Mouse (Mus musculus): Measurements from ENCODE around the gene Pou5f1.

Gene Pou5f1

DNA sequence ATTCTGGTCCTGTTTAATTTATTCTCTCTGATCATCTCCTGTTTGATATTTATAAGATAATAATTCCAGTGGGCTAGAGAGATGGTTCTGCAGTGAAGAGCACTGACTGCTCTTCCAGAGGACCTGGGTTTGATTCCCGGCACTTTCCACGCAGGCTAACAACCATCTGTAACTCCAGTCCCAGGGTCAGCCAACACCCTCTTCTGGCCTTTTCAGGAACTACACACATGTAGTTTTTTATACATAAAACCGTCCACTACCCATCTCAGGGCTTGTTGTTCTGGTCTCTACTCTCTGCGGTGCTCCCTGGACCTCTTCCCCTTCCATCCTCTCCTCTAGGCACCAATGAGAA lies 44.3 kb downstream of the Pou5f1 start:
- no peak for DNase-seq (ENCODE audit: low spot score in 2 of 2)

DNA sequence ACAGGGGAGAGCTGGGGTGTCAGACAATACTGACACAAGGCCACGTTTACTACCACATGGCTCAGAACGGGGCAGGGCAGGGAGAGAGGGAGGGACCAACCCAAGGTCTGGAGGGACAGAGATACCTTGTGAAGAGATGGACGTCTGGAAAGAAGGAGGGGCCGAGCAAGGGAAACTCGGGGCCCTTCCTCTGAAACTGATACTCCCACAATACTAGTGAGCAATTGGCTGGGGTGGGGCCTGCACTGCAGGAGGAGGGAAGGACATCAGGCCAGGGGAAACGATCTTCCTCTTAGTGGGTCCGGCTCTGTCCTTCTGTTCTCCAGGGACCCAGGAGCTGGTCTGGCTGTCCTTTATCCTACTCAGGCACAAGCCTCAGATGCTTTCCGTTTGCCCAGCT lies 45.1 kb downstream of the Pou5f1 start:
- no peak for DNase-seq (ENCODE audit: low spot score in 2 of 2)

DNA sequence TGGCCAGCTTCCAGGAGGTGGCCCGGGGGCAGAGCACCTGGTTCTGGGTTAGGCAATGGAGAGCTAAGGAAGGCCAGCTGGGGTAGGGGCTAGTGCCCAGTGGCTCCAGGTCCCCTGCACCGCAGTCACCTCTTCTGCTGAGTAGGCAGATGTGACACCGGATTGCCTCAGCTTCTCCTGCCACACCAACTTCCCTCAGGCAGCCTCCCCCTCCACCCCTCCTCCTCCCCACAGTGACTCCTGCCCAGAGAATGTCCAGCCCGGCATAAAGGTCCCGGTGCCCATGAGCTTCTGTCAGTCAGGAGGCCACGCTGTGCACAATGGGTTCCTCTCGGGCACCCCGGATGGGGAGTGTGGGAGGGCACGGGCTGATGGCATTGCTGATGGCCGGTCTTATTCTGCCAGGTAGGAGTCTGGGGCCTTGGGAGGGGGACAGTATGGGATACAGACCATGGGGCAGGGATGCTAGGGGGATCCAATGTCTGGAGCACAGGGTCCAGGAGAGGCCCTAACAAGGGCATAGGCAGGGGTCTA lies 46.1 kb downstream of the Pou5f1 start, which contains the start of gene Cdsn:
Gene Cdsn, plus strand, starts transcription at position 248 of the 534 bp plus-strand sequence.
- no peak for DNase-seq (ENCODE audit: low spot score in 2 of 2)

DNA sequence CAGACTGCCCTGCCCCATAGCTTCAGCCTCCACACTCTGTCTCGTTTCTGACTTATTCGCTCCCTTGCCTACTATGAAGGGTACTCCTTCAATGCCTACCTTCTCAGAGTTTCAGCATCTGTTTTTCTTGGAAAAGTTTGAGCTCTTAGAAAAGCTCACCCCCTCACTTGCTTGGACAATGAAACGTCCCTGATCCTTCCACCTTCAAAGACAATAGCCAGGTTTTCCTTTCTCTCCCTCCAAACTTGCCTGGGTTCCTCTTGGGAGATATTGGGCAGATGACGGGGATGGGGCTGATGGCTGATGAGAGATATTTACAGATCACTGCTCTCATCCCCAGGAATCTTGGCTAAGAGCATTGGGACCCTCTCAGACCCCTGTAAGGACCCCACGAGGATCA lies 48.5 kb downstream of the Pou5f1 start:
- no peak for DNase-seq (ENCODE audit: low spot score in 2 of 2)

DNA sequence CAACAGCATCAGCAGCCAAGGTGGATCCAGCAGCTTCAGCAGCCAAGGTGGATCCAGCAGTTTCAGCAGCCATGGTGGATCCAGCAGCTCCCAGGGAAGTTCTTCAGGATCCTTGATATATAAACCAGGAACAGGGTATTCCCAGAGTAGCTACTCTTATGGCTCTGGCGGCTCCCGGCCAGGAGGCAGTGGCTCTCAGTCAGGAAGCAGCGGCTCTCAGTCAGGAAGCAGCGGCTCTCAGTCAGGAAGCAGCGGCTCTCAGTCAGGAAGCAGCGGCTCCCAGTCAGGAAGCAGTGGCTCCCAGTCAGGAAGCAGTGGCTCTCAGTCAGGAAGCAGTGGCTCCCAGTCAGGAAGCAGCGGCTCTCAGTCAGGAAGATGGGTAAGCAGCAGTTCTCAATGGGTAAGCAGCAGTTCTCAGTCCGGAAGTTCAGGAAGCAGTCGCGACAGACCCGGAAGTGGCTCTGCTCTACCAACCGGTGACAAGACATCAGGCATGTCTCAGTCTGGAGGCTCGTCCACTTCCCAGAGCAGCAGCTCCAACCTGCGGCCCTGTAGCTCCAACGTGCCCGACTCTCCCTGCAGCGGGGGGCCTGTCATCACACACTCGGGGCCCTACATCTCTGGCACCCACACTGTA lies 49.1 kb downstream of the Pou5f1 start:
- DNase-seq (ENCODE audit: low spot score in 2 of 2), result peak in 1 of 2 experiments; percentile 57

DNA sequence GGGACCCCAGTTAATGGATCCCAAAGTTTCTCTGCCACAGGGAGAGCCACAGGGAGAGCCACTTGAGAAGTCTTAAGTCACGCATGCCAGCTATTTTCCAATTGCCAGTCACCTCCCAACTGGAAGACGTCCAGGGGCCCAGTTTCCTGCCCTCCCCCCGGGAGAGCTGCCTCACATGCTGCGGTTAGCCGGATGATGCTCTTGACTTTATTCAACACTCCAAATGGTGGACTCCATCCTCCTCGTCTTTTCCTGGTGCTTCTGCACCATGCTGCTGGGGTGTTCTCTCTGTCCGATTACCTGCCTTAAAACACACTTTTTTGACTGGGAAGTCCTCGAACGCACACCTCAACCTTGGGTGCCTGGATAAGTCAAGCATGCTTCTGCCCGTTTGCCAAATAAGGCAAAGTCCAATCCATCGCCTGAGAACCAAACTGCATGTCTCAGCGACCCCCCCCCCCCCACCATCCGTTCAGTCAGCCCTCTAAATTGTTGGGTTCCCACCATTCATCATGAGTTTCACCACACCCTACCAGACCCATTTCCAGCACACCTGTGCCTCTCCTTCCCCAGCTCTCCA lies 50.5 kb downstream of the Pou5f1 start:
- peak in 1 of 2 experiments; percentile 57 for DNase-seq (ENCODE audit: low spot score in 2 of 2)

DNA sequence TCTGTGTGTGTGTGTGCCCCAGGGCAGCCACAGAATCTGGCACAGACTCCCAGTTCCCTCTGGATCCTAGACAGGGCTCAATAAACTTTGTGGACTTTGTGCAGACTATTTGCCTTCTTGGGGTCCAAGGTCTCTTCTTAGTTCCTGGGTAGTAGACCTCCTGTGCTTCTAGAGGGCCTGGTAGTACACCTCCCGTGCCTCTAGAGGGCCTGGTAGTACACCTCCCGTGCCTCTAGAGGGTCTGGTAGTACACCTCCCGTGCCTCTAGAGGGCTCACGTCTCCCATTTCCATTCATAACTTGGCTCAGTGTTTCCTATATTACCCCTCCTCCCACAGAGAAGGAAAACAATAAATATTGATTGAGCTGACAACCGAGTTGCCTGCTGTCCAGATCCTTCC lies 51.0 kb downstream of the Pou5f1 start:
- peak; percentile 37 to 65 for DNase-seq (ENCODE audit: low spot score in 2 of 2)

DNA sequence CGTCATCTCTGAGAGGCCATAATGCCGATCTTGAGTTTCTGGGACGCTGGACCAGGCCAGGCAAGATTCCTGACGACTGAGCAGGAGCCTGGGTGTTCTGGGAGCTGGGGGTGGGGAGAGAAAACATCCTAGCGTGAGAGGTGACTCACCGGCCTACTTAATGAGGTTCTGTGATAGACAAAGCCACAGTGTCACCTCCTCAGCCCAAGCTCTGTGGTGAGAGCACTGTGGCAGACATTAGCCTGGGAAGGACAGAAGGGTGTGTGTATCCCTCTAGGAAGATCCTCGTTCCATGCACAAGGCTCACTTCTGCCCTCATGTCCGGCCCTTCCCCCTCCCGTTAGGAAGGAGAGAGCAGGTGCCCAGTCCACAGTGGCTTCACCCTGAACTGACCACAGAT lies 51.5 kb downstream of the Pou5f1 start:
- DNase-seq (ENCODE audit: low spot score in 2 of 2), result peak in 1 of 2 experiments; percentile 52

DNA sequence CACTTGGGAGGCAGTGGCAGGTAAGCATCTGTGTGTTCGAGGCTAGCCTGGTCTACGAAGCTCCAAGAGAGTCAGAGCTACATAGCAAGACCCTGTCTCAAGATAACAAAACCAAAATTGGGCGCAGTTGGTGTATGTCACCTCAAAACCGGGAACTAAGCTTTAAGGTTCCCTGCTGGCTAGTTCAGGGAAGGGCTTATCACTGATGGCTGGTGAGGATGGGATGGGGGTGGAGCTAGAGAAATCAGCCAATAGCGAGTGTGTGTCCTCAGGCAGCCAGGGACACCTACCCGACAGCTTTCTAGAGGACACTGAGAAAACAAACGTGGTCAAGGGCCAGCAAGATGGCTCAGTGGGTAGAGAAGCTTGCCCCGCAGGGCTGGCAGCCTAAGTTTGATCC lies 52.4 kb downstream of the Pou5f1 start:
- no peak for DNase-seq (ENCODE audit: low spot score in 2 of 2)
